Mouse (Mus musculus) adrenal gland, adult 2 months (tissue): Measurements from ENCODE around the gene Glis2. TPM values are rescaled to one million over a fixed set of nuclear protein-coding genes. Genes with fewer than 3 reads are reported as not detected.

Source experiments
- DNase-seq: peaks from one replicate; pipeline ENCODE4 v3.0.0; 2021
- polyA plus RNA-seq: library from polyadenylated mRNA; depleted of rRNA; stranded (reverse); fragments of >200 nt; gene quantifications from 2 replicates; pipeline ENCODE4 v1.2.3, GENCODE M21; 2012; rRNA removed
- total RNA-seq, 2 experiments: library from RNA; stranded (reverse); gene quantifications; 2 replicates each; pipeline ENCODE4 v1.2.3; 2021

Gene Glis2
- total and polyA plus RNA-seq, 3 experiments = 17.3 to 28.9 (median 27.4) TPM

- peak; percentile 6 for DNase-seq
Observed at GRCm38 (mm10) chr16:4658781-4659245, 64.3 kb downstream of the Glis2 start.

GRCm38 (mm10) chr16:4659326-4659725, 64.8 kb downstream of the Glis2 start:
- DNase-seq = no peak

DNA sequence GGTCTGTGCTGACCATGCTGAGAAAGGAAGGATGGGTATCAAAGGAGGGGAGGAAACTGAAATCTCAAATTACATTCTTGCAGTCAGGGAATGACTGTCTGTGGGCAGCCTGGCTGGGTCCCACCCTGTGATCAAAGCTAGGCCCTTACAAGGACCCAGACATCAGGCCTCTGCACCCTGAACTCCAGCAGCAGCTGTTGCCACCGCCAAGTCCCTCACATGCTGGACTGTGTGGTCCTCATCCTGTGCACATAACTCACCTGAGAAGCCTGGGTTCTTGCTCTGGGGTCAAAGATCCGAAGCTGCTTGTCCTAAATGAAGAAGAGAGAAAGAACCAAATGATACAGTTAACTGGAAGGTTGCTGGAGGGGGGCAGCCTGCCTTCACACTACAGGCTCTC, 67.1 kb downstream of the Glis2 start:
- DNase-seq = no peak

GRCm38 (mm10) chr16:4663806-4664205, 69.3 kb downstream of the Glis2 start:
- no peak for DNase-seq

DNA sequence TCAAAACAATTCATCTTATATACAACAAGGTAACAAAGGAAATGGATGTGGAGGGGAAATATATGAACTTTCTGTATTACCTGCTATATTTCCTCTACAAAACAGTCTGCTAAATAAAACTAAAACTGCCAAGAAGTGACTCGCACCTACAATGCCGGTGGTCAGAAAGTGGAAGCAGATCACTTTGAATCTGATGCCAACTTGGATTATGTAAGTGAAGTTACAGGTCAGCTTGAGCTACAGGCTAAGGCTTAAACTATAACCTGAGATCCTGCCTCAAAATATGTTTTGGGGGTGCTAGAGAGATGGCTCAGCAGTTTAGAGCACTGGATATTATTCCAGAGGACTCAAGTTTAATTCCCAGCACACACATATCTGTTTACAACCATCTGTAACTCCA, 71.2 kb downstream of the Glis2 start:
- no peak for DNase-seq

DNA sequence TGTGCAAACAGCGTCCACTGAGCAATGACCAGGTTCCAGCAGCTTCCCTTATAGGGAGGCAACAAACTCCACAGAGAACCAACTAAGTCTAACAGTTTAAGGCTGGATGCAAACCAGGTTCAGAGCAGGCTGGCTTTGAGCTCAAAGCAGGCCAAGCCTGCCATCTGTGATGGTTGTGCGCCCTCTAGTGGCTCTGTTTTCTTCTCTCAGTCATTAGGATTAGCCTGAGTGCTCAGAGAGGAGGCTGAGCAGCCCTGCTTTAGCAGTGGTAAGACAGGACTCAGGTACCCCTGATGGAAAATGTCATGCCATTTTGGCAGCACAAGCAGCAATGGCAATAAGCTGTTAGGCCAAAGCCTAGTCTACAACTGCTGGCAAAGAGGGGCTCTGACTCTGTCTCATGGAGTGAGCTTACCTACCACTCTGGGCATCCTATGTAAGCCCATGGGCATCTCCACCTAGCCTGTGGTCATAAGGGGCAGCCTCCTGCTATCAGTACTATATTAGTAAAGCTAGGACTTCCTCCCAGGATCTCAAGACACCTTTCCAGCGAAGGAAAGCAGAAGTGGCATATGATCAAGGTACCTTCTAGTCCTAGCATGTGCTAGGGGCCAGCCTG, 72.8 kb downstream of the Glis2 start:
- peak; percentile 84 for DNase-seq

DNA sequence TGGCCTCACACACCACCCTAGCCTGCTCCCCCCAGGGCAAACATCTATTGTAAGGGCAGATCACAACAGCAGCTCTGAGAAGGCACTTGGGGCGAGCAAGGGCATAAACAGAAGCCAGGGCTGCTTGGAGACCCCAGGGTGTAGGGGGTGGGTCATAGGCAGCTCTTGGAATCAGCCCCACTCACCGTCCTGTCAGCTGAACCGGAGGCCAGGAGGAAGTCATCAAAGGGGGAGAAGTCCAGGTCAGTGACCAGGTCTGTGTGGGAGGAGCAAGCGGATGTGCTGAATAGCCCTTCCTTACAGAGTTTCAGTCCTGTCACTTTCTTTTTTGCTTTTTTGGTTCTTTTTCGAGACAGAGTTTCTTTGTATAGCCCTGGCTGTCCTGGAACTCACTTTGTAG, 75.8 kb downstream of the Glis2 start:
- no peak for DNase-seq

GRCm38 (mm10) chr16:4674091-4674490, 79.6 kb downstream of the Glis2 start:
- no peak for DNase-seq

Other genes with a start within 250 kb of the Glis2 start
- gene Adcy9, start 174.2 kb upstream of the Glis2 start, total RNA-seq = 10 to 100 TPM; 43.2 to 50.9 TPM
- gene Adcy9, start 174.2 kb upstream of the Glis2 start, polyA plus RNA-seq = 38.2 and 56.7 TPM in 2 replicates
- 10 to 100 TPM in 1 of 2 experiments, 1 to 10 TPM in 1; 6.8 to 13.2 TPM for gene Srl, start 52.9 kb upstream of the Glis2 start, total RNA-seq
- gene Srl, start 52.9 kb upstream of the Glis2 start, polyA plus RNA-seq = 0.35 and 0.57 TPM in 2 replicates
- 1 to 10 TPM; 3.8 to 6.7 TPM for gene Tfap4, start 34.9 kb upstream of the Glis2 start, total RNA-seq
- gene Tfap4, start 34.9 kb upstream of the Glis2 start, polyA plus RNA-seq = 3.6 and 4.0 TPM in 2 replicates
- 100 to 1,000 TPM; 104 to 111 TPM for gene Pam16, start 30.3 kb downstream of the Glis2 start, total RNA-seq
- 16.0 and 33.4 TPM in 2 replicates for gene Pam16, start 30.3 kb downstream of the Glis2 start, polyA plus RNA-seq
- gene Vasn, start 45.2 kb downstream of the Glis2 start, total RNA-seq = 10 to 100 TPM in 1 of 2 experiments, 1 to 10 TPM in 1; 8.4 to 15.4 TPM
- 28.1 and 30.9 TPM in 2 replicates for gene Vasn, start 45.2 kb downstream of the Glis2 start, polyA plus RNA-seq
- gene Dnaja3, start 45.3 kb downstream of the Glis2 start, total RNA-seq = 100 to 1,000 TPM; 122 to 148 TPM
- gene Dnaja3, start 45.3 kb downstream of the Glis2 start, polyA plus RNA-seq = 33.2 and 37.5 TPM in 2 replicates
- 10 to 100 TPM; 27.3 to 35.5 TPM for gene Coro7, start 85.1 kb downstream of the Glis2 start, total RNA-seq
- gene Coro7, start 85.1 kb downstream of the Glis2 start, polyA plus RNA-seq = 58.0 and 60.3 TPM in 2 replicates
- 1 to 10 TPM; 2.9 to 5.2 TPM for gene Nmral1, start 124.6 kb downstream of the Glis2 start, total RNA-seq
- 2.4 and 2.5 TPM in 2 replicates for gene Nmral1, start 124.6 kb downstream of the Glis2 start, polyA plus RNA-seq
- gene Hmox2, start 131.6 kb downstream of the Glis2 start, total RNA-seq = 10 to 100 TPM; 87.1 to 92.8 TPM
- 21.3 and 30.2 TPM in 2 replicates for gene Hmox2, start 131.6 kb downstream of the Glis2 start, polyA plus RNA-seq
- gene Cdip1, start 195.6 kb downstream of the Glis2 start, total RNA-seq = 100 to 1,000 TPM; 105 to 130 TPM
- gene Cdip1, start 195.6 kb downstream of the Glis2 start, polyA plus RNA-seq = 400 and 500 TPM in 2 replicates
- gene 4930562C15Rik, start 240.7 kb downstream of the Glis2 start, total RNA-seq = not detected
- gene 4930562C15Rik, start 240.7 kb downstream of the Glis2 start, polyA plus RNA-seq = not detected in 2 replicates